Mouse (Mus musculus): ENCODE results near the gene Chsy1. TPM values are rescaled to one million over a fixed set of nuclear protein-coding genes. Genes with fewer than 3 reads are reported as not detected.

The Chsy1 gene
- total and polyA plus RNA-seq, 3 experiments: 2.4 to 7.1 (median 4.6) TPM

GRCm38 (mm10) chr7:66130296-66130695 lies 21.0 kb downstream of the Chsy1 start:
- no peak for ATAC-seq (ENCODE audit: extremely low read depth, insufficient number of reproducible peaks, low FRiP score, poor library complexity, severe bottlenecking)
- peaks cover 21% of the 10 kb centered on the region for H3K4me1 ChIP-seq (ENCODE audit: insufficient read depth, low read depth, low read length)
- no peaks in the 10 kb centered on the region for H3K27me3 ChIP-seq (ENCODE audit: insufficient read depth, low read length)
- no peak overlapping the region for H3K4me3 ChIP-seq (ENCODE audit: low read depth, low read length)
- peaks cover 50% of the 10 kb centered on the region for H3K36me3 ChIP-seq (replicated peaks)
- no peak for TF ChIP-seq CTCF (IDR thresholded peaks at IDR 0.05; ENCODE audit: low read depth, low read length)
- no peak for TF ChIP-seq POLR2AphosphoS5 (IDR thresholded peaks at IDR 0.05; ENCODE audit: insufficient replicate concordance, low read depth, low read length)
- no peak for TF ChIP-seq TAL1 (conservative IDR thresholded peaks at IDR 0.05; ENCODE audit: low read depth, low read length)
- TF ChIP-seq GATA1 (IDR thresholded peaks at IDR 0.05; ENCODE audit: borderline replicate concordance, low read length): no peak
- no peak for TF ChIP-seq GATA2 (IDR thresholded peaks at IDR 0.05; ENCODE audit: borderline replicate concordance, low read depth, low read length)
- H3K9me3 ChIP-seq (replicated peaks): peaks cover 3% of the 10 kb centered on the region; the same call in 1 of the 2 replicates
- no peak for DNase-seq (ENCODE audit: low spot score)

- ATAC-seq (ENCODE audit: extremely low read depth, insufficient number of reproducible peaks, low FRiP score, poor library complexity, severe bottlenecking) (no peak), DNase-seq (ENCODE audit: low spot score) (no peak)
- peaks cover 3% of the 10 kb centered on the region; the same call in 1 of the 2 replicates for H3K9me3 ChIP-seq (replicated peaks)
- H3K4me1 ChIP-seq (ENCODE audit: insufficient read depth, low read depth, low read length): peaks cover 33% of the 10 kb centered on the region
- H3K36me3 ChIP-seq (replicated peaks): peaks cover 33% of the 10 kb centered on the region
- no peaks in the 10 kb centered on the region for H3K27me3 ChIP-seq (ENCODE audit: insufficient read depth, low read length)
- TF ChIP-seq TAL1 (conservative IDR thresholded peaks at IDR 0.05; ENCODE audit: low read depth, low read length) (no peak), CTCF (IDR thresholded peaks at IDR 0.05; ENCODE audit: low read depth, low read length) (no peak), POLR2AphosphoS5 (IDR thresholded peaks at IDR 0.05; ENCODE audit: insufficient replicate concordance, low read depth, low read length) (no peak), GATA2 (IDR thresholded peaks at IDR 0.05; ENCODE audit: borderline replicate concordance, low read depth, low read length) (no peak), GATA1 (IDR thresholded peaks at IDR 0.05; ENCODE audit: borderline replicate concordance, low read length) (no peak)
- no peak overlapping the region for H3K4me3 ChIP-seq (ENCODE audit: low read depth, low read length)
Observed at GRCm38 (mm10) chr7:66131776-66132421, 22.6 kb downstream of the Chsy1 start.

GRCm38 (mm10) chr7:66134154-66134553 lies 24.8 kb downstream of the Chsy1 start:
- no peak overlapping the region for H3K4me3 ChIP-seq (ENCODE audit: low read depth, low read length)
- ATAC-seq (ENCODE audit: extremely low read depth, insufficient number of reproducible peaks, low FRiP score, poor library complexity, severe bottlenecking): no peak
- TF ChIP-seq TAL1 (conservative IDR thresholded peaks at IDR 0.05; ENCODE audit: low read depth, low read length) (no peak), POLR2AphosphoS5 (IDR thresholded peaks at IDR 0.05; ENCODE audit: insufficient replicate concordance, low read depth, low read length) (no peak), CTCF (IDR thresholded peaks at IDR 0.05; ENCODE audit: low read depth, low read length) (no peak), GATA2 (IDR thresholded peaks at IDR 0.05; ENCODE audit: borderline replicate concordance, low read depth, low read length) (no peak), GATA1 (IDR thresholded peaks at IDR 0.05; ENCODE audit: borderline replicate concordance, low read length) (no peak)
- no peak for DNase-seq (ENCODE audit: low spot score)
- H3K4me1 ChIP-seq (ENCODE audit: insufficient read depth, low read depth, low read length): peaks cover 46% of the 10 kb centered on the region
- no peaks in the 10 kb centered on the region for H3K27me3 ChIP-seq (ENCODE audit: insufficient read depth, low read length)
- peaks cover 27% of the 10 kb centered on the region for H3K36me3 ChIP-seq (replicated peaks)
- H3K9me3 ChIP-seq (replicated peaks): peaks cover 3% of the 10 kb centered on the region; the same call in 1 of the 2 replicates

GRCm38 (mm10) chr7:66135644-66136043 lies 26.3 kb downstream of the Chsy1 start:
- no peak for DNase-seq (ENCODE audit: low spot score)
- TF ChIP-seq GATA1 (IDR thresholded peaks at IDR 0.05; ENCODE audit: borderline replicate concordance, low read length) (no peak), POLR2AphosphoS5 (IDR thresholded peaks at IDR 0.05; ENCODE audit: insufficient replicate concordance, low read depth, low read length) (no peak), TAL1 (conservative IDR thresholded peaks at IDR 0.05; ENCODE audit: low read depth, low read length) (no peak)
- peaks cover 3% of the 10 kb centered on the region; the same call in 1 of the 2 replicates for H3K9me3 ChIP-seq (replicated peaks)
- no peak overlapping the region for H3K4me3 ChIP-seq (ENCODE audit: low read depth, low read length)
- peaks cover 55% of the 10 kb centered on the region for H3K4me1 ChIP-seq (ENCODE audit: insufficient read depth, low read depth, low read length)
- H3K27me3 ChIP-seq (ENCODE audit: insufficient read depth, low read length): no peaks in the 10 kb centered on the region
- ATAC-seq (ENCODE audit: extremely low read depth, insufficient number of reproducible peaks, low FRiP score, poor library complexity, severe bottlenecking): no peak
- peaks cover 33% of the 10 kb centered on the region for H3K36me3 ChIP-seq (replicated peaks)

GRCm38 (mm10) chr7:66136187-66136586 lies 26.9 kb downstream of the Chsy1 start:
- Histone ChIP-seq H3K9me3 (replicated peaks) (peaks cover 3% of the 10 kb centered on the region; the same call in 1 of the 2 replicates), H3K36me3 (replicated peaks) (peaks cover 32% of the 10 kb centered on the region), H3K4me3 (ENCODE audit: low read depth, low read length) (no peak overlapping the region), H3K27me3 (ENCODE audit: insufficient read depth, low read length) (no peaks in the 10 kb centered on the region), H3K4me1 (ENCODE audit: insufficient read depth, low read depth, low read length) (peaks cover 56% of the 10 kb centered on the region)
- ATAC-seq (ENCODE audit: extremely low read depth, insufficient number of reproducible peaks, low FRiP score, poor library complexity, severe bottlenecking) (no peak; the same call in 1 of the 2 replicates), DNase-seq (ENCODE audit: low spot score) (no peak)
- TF ChIP-seq GATA1 (IDR thresholded peaks at IDR 0.05; ENCODE audit: borderline replicate concordance, low read length) (no peak), TAL1 (conservative IDR thresholded peaks at IDR 0.05; ENCODE audit: low read depth, low read length) (no peak), POLR2AphosphoS5 (IDR thresholded peaks at IDR 0.05; ENCODE audit: insufficient replicate concordance, low read depth, low read length) (no peak), CTCF (IDR thresholded peaks at IDR 0.05; ENCODE audit: low read depth, low read length) (no peak), GATA2 (IDR thresholded peaks at IDR 0.05; ENCODE audit: borderline replicate concordance, low read depth, low read length) (no peak)

GRCm38 (mm10) chr7:66137309-66137708 lies 28.0 kb downstream of the Chsy1 start:
- TF ChIP-seq CTCF (IDR thresholded peaks at IDR 0.05; ENCODE audit: low read depth, low read length): no peak
- no peak for TF ChIP-seq GATA1 (IDR thresholded peaks at IDR 0.05; ENCODE audit: borderline replicate concordance, low read length)
- TF ChIP-seq TAL1 (conservative IDR thresholded peaks at IDR 0.05; ENCODE audit: low read depth, low read length): no peak
- no peak for TF ChIP-seq POLR2AphosphoS5 (IDR thresholded peaks at IDR 0.05; ENCODE audit: insufficient replicate concordance, low read depth, low read length)
- no peak for TF ChIP-seq GATA2 (IDR thresholded peaks at IDR 0.05; ENCODE audit: borderline replicate concordance, low read depth, low read length)
- Histone ChIP-seq H3K27me3 (ENCODE audit: insufficient read depth, low read length) (no peaks in the 10 kb centered on the region), H3K9me3 (replicated peaks) (no peaks in the 10 kb centered on the region), H3K36me3 (replicated peaks) (peaks cover 30% of the 10 kb centered on the region), H3K4me3 (ENCODE audit: low read depth, low read length) (no peak overlapping the region), H3K4me1 (ENCODE audit: insufficient read depth, low read depth, low read length) (peaks cover 46% of the 10 kb centered on the region)
- ATAC-seq (ENCODE audit: extremely low read depth, insufficient number of reproducible peaks, low FRiP score, poor library complexity, severe bottlenecking) (no peak), DNase-seq (ENCODE audit: low spot score) (no peak)
